Mouse (Mus musculus) liver, embryonic 14.5 days (tissue): Measurements from ENCODE around the gene Rusc2. TPM values are rescaled to one million over a fixed set of nuclear protein-coding genes. Genes with fewer than 3 reads are reported as not detected.

Experiments
- ATAC-seq: fragments of 200-750 bp; cut with Nextera tagmentation; 2 replicates; pipeline ENCODE4 v1.8.0; 2017; ENCODE audit warnings: moderate number of reproducible peaks, mild to moderate bottlenecking, moderate library complexity; ENCODE audit not compliant: insufficient read depth
- DNase-seq, 3 experiments: peaks; one replicate each; pipeline ENCODE4 v3.0.0-alpha.2; 2012 to 2013; ENCODE audit warnings: low read depth in 3 of 3, low spot score in 3 of 3
- H3K27ac ChIP-seq: fragments of 300-500 bp; sonication (generic); 2 replicates; pipeline ENCODE4 v1.5.1; 2014; ENCODE audit warnings: moderate library complexity, mild to moderate bottlenecking, control low read depth, inconsistent platforms
- H3K27me3 ChIP-seq: fragments of 300-500 bp; sonication (generic); 2 replicates; pipeline ENCODE4 v1.6.1; 2014; ENCODE audit warnings: mild to moderate bottlenecking, low read length, moderate library complexity; ENCODE audit not compliant: control insufficient read depth, insufficient read depth
- H3K36me3 ChIP-seq: fragments of 300-500 bp; sonication (generic); replicated peaks from 2 replicates; pipeline ENCODE4 v1.6.1; 2014; ENCODE audit warnings: low read depth; ENCODE audit not compliant: control insufficient read depth, insufficient read depth
- H3K4me1 ChIP-seq, 2 experiments: fragments of 200-500 bp in 1 of 2; fragments of 300-500 bp in 1 of 2; sonication (generic) in 1 of 2; replicated peaks; 2 replicates each; pipeline ENCODE4 v1.6.1; 2012 to 2014; ENCODE audit warnings: antibody characterized with exemption in 1 of 2, inconsistent platforms in 1 of 2, low read length in 1 of 2; ENCODE audit not compliant: control insufficient read depth in 2 of 2, insufficient read depth in 2 of 2
- H3K4me2 ChIP-seq: fragments of 300-500 bp; sonication (generic); 2 replicates; pipeline ENCODE4 v1.6.1; 2014; ENCODE audit warnings: low read depth, mild to moderate bottlenecking, control low read depth, moderate library complexity
- H3K4me3 ChIP-seq, 2 experiments: fragments of 200-500 bp in 1 of 2; fragments of 300-500 bp in 1 of 2; sonication (generic) in 1 of 2; 2 replicates each; pipeline ENCODE4 v1.5.1; 2012 to 2014; ENCODE audit warnings: low read depth in 2 of 2, low read length in 2 of 2, mild to moderate bottlenecking in 2 of 2, control low read depth in 1 of 2, inconsistent platforms in 1 of 2, moderate library complexity in 1 of 2; ENCODE audit not compliant: insufficient read depth in 1 of 2
- H3K9ac ChIP-seq: fragments of 300-500 bp; sonication (generic); replicated peaks from 2 replicates; pipeline ENCODE4 v1.6.1; 2014; ENCODE audit warnings: mild to moderate bottlenecking, control low read depth, moderate library complexity
- H3K9me3 ChIP-seq: fragments of 300-500 bp; sonication (generic); 2 replicates; pipeline ENCODE4 v1.6.1; 2016; ENCODE audit warnings: low read length, mixed read lengths; ENCODE audit not compliant: control insufficient read depth
- CTCF ChIP-seq: IDR thresholded peaks from 2 replicates; pipeline ENCODE4 v1.5.1; 2016; ENCODE audit warnings: antibody characterized with exemption, low read depth, control low read depth
- EP300 ChIP-seq: IDR thresholded peaks from 2 replicates; pipeline ENCODE4 v1.6.1; 2016; ENCODE audit warnings: antibody characterized with exemption, low read depth
- WGBS: fragments of 180-500 bp; shearing (Covaris S2); extraction: QIAGEN DNeasy Blood & Tissue Kit; methylation state at CpG from one replicate; pipeline ENCODE4 v1.1.7; 2014; ENCODE audit not compliant: insufficient replicate concordance; 5-methylcytosine and 5-hydroxymethylcytosine counted together
- polyA plus RNA-seq, 2 experiments: library from polyadenylated mRNA; depleted of rRNA in 1 of 2; stranded (reverse) in 1 of 2; unstranded in 1 of 2; fragments of >200 nt; fragmentation: Nextera tagmentation in 1 of 2; extraction: Ambion mirVana in 1 of 2; gene quantifications; 2 replicates each; pipeline versions ENCODE4 v1.2.1 to v1.2.3; 2012 to 2014

Gene Rusc2
- polyA plus RNA-seq, 2 experiments: 0.28 to 0.50 TPM

DNA sequence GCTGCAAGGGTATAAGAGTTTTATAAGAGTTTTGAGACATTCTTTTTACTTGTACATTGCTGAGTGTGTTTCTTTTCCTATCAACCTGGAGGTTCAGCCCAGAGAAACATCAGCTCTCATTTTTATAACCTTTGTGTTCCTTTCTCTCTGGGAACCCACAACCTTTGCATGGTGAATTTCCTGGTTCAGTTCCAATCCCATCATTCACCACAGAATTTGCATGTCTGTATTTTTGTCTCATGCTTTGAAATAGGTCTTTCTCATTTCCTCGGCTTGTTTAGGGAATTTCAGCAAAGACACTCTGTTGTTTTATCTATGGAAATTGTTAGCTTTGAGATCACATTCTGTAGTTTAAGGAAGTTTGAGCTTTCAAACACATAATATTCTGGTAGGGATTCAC lies 91.9 kb downstream of the Rusc2 start:
- H3K4me1 ChIP-seq: peaks cover 0 to 6% of the 10 kb centered on the region in 2 experiments; a peak in 2 of 4 replicates
- H3K9ac ChIP-seq: no peak overlapping the region
- H3K9me3 ChIP-seq: no peaks in the 10 kb centered on the region
- no peak for ATAC-seq
- no peaks in the 10 kb centered on the region for H3K27me3 ChIP-seq
- TF ChIP-seq EP300 (no peak), CTCF (no peak)
- H3K4me3 ChIP-seq: no peak overlapping the region
- H3K36me3 ChIP-seq: no peaks in the 10 kb centered on the region
- DNase-seq: no peak
- H3K4me2 ChIP-seq: no peak overlapping the region
- WGBS: 43% methylated on average over 1 of the region's 1 CpGs
- H3K27ac ChIP-seq: no peak overlapping the region

- H3K9ac ChIP-seq: no peak overlapping the region
- ATAC-seq (no peak), DNase-seq (no peak)
- 62% methylated on average over 6 of the region's 6 CpGs for WGBS
- H3K4me3 ChIP-seq: no peak overlapping the region
- peaks cover 0 to 13% of the 10 kb centered on the region in 2 experiments; a peak in 2 of 4 replicates for H3K4me1 ChIP-seq
- H3K27me3 ChIP-seq: no peaks in the 10 kb centered on the region
- no peak overlapping the region for H3K27ac ChIP-seq
- no peaks in the 10 kb centered on the region for H3K36me3 ChIP-seq
- H3K4me2 ChIP-seq: no peak overlapping the region
- no peaks in the 10 kb centered on the region for H3K9me3 ChIP-seq
- TF ChIP-seq CTCF (peak; percentile 36; the same call in 1 of the 2 replicates), EP300 (no peak)
Measured at GRCm38 (mm10) chr4:43476604-43477003, 94.8 kb downstream of the Rusc2 start.

Other genes starting within 250 kb of the Rusc2 start
- 0.05 and 0.06 TPM in 2 replicates for gene Atp8b5, start 114.8 kb upstream of the Rusc2 start, polyA plus RNA-seq (2012; rRNA removed)
- 0.06 TPM in 1 of 2 replicates, not detected in the other for gene Atp8b5, start 114.8 kb upstream of the Rusc2 start, polyA plus RNA-seq (2014; fragmentation: Nextera tagmentation; extraction: Ambion mirVana)
- not detected in 2 replicates for gene Fam166b, start 47.2 kb downstream of the Rusc2 start, polyA plus RNA-seq (2012; rRNA removed)
- gene Fam166b, start 47.2 kb downstream of the Rusc2 start, polyA plus RNA-seq (2014; fragmentation: Nextera tagmentation; extraction: Ambion mirVana): not detected in 2 replicates
- 3.3 and 4.0 TPM in 2 replicates for gene Tesk1, start 60.0 kb downstream of the Rusc2 start, polyA plus RNA-seq (2012; rRNA removed)
- 0.65 and 1.2 TPM in 2 replicates for gene Tesk1, start 60.0 kb downstream of the Rusc2 start, polyA plus RNA-seq (2014; fragmentation: Nextera tagmentation; extraction: Ambion mirVana)
- 0.11 and 0.31 TPM in 2 replicates for gene Cd72, start 72.6 kb downstream of the Rusc2 start, polyA plus RNA-seq (2012; rRNA removed)
- gene Cd72, start 72.6 kb downstream of the Rusc2 start, polyA plus RNA-seq (2014; fragmentation: Nextera tagmentation; extraction: Ambion mirVana): 0.74 and 0.95 TPM in 2 replicates
- gene Sit1, start 101.8 kb downstream of the Rusc2 start, polyA plus RNA-seq (2012; rRNA removed): 0.04 TPM in 1 of 2 replicates, not detected in the other
- not detected in 2 replicates for gene Sit1, start 101.8 kb downstream of the Rusc2 start, polyA plus RNA-seq (2014; fragmentation: Nextera tagmentation; extraction: Ambion mirVana)
- 11.8 and 27.6 TPM in 2 replicates for gene Ccdc107, start 110.9 kb downstream of the Rusc2 start, polyA plus RNA-seq (2012; rRNA removed)
- 32.1 and 36.7 TPM in 2 replicates for gene Ccdc107, start 110.9 kb downstream of the Rusc2 start, polyA plus RNA-seq (2014; fragmentation: Nextera tagmentation; extraction: Ambion mirVana)
- 37.5 and 42.5 TPM in 2 replicates for gene Arhgef39, start 117.7 kb downstream of the Rusc2 start, polyA plus RNA-seq (2012; rRNA removed)
- 23.4 and 24.7 TPM in 2 replicates for gene Arhgef39, start 117.7 kb downstream of the Rusc2 start, polyA plus RNA-seq (2014; fragmentation: Nextera tagmentation; extraction: Ambion mirVana)
- gene Car9, start 125.0 kb downstream of the Rusc2 start, polyA plus RNA-seq (2012; rRNA removed): 0.75 and 0.84 TPM in 2 replicates
- gene Car9, start 125.0 kb downstream of the Rusc2 start, polyA plus RNA-seq (2014; fragmentation: Nextera tagmentation; extraction: Ambion mirVana): 0.32 and 0.59 TPM in 2 replicates
- 3.3 and 8.9 TPM in 2 replicates for gene Tpm2, start 141.8 kb downstream of the Rusc2 start, polyA plus RNA-seq (2012; rRNA removed)
- gene Tpm2, start 141.8 kb downstream of the Rusc2 start, polyA plus RNA-seq (2014; fragmentation: Nextera tagmentation; extraction: Ambion mirVana): 12.6 and 16.1 TPM in 2 replicates
- gene Creb3, start 180.4 kb downstream of the Rusc2 start, polyA plus RNA-seq (2012; rRNA removed): 9.6 and 10.9 TPM in 2 replicates
- gene Creb3, start 180.4 kb downstream of the Rusc2 start, polyA plus RNA-seq (2014; fragmentation: Nextera tagmentation; extraction: Ambion mirVana): 21.2 and 21.7 TPM in 2 replicates
- gene Tln1, start 180.7 kb downstream of the Rusc2 start, polyA plus RNA-seq (2012; rRNA removed): 26.4 and 30.1 TPM in 2 replicates
- 39.3 and 39.7 TPM in 2 replicates for gene Tln1, start 180.7 kb downstream of the Rusc2 start, polyA plus RNA-seq (2014; fragmentation: Nextera tagmentation; extraction: Ambion mirVana)
- 13.4 and 15.1 TPM in 2 replicates for gene Rgp1, start 196.7 kb downstream of the Rusc2 start, polyA plus RNA-seq (2012; rRNA removed)
- gene Rgp1, start 196.7 kb downstream of the Rusc2 start, polyA plus RNA-seq (2014; fragmentation: Nextera tagmentation; extraction: Ambion mirVana): 11.0 and 11.4 TPM in 2 replicates
- gene Gba2, start 196.9 kb downstream of the Rusc2 start, polyA plus RNA-seq (2012; rRNA removed): 12.5 and 12.7 TPM in 2 replicates
- gene Gba2, start 196.9 kb downstream of the Rusc2 start, polyA plus RNA-seq (2014; fragmentation: Nextera tagmentation; extraction: Ambion mirVana): 10.5 and 11.9 TPM in 2 replicates
- not detected in 2 replicates for gene Msmp, start 202.5 kb downstream of the Rusc2 start, polyA plus RNA-seq (2012; rRNA removed)
- not detected in 2 replicates for gene Msmp, start 202.5 kb downstream of the Rusc2 start, polyA plus RNA-seq (2014; fragmentation: Nextera tagmentation; extraction: Ambion mirVana)
- gene Npr2, start 250.0 kb downstream of the Rusc2 start, polyA plus RNA-seq (2012; rRNA removed): 1.7 and 1.8 TPM in 2 replicates
- gene Npr2, start 250.0 kb downstream of the Rusc2 start, polyA plus RNA-seq (2014; fragmentation: Nextera tagmentation; extraction: Ambion mirVana): 0.72 and 0.80 TPM in 2 replicates